Mouse (Mus musculus) cortical plate, adult 2 months (tissue): ENCODE measurements around the gene Dscaml1.

Experiments
- CTCF ChIP-seq: fragments of 200-500 bp; IDR thresholded peaks from 2 replicates; pipeline ENCODE4 v1.5.1; 2011; ENCODE audit warnings: mild to moderate bottlenecking, control low read depth, low read length; ENCODE audit not compliant: insufficient read depth; ENCODE audit errors: extremely low read depth
- POLR2A ChIP-seq: fragments of 200-500 bp; IDR thresholded peaks from 2 replicates; pipeline ENCODE4 v1.6.1; 2011; ENCODE audit warnings: mild to moderate bottlenecking, low read length, control low read depth; ENCODE audit not compliant: insufficient read depth; ENCODE audit errors: extremely low read depth

GRCm38 (mm10) chr9:45440083-45440784 lies 13.8 kb downstream of the Dscaml1 start:
- TF ChIP-seq POLR2A, result no peak
- TF ChIP-seq CTCF, result no peak
